In the genomic region with DNA sequence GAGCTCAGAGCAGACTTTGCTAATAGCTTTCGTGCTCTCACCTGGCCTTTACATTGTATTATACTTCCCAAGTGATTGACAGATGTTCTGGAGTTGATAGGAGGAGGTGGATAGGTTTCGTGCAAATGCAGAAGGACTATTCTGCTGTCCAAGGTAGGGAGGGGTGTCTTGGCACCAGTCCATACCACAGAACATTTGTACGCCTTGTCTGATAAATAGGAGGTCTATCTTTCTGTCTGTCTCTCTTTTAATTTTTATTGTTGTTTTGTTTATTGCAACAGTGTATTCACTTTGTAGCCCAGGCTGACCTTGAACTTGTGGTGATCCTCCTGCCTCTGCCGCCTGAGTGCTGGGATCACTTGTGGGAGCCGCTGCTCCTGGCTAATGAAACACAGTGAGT, we compare ENCODE assay signal across 25 mouse cellular contexts. TPM values are rescaled to one million over a fixed set of nuclear protein-coding genes. Genes with fewer than 3 reads are reported as not detected.
"Had no signal": no experiment of that assay in that cellular context is flagged by ENCODE, and none has a peak within 500 bp of the region (broad histone marks: within the 10 kb centered on the region; RNA-seq: fewer than 3 reads in every experiment).

No protein-coding gene starts in this region.

- H3K9me3 ChIP-seq: heart, embryonic 10.5 days; heart, embryonic 12.5 days; hindbrain, embryonic 13.5 days; hindbrain, embryonic 15.5 days; kidney, embryonic 15.5 days; limb, embryonic 10.5 days; limb, embryonic 12.5 days; liver, embryonic 12.5 days had no signal

- H3K27me3 ChIP-seq: heart, embryonic 12.5 days; hindbrain, embryonic 13.5 days; hindbrain, embryonic 15.5 days; kidney, embryonic 15.5 days; limb, embryonic 12.5 days; liver, embryonic 12.5 days had no signal

- H3K9ac ChIP-seq: heart, embryonic 12.5 days; hindbrain, embryonic 13.5 days; hindbrain, embryonic 15.5 days; kidney, embryonic 15.5 days; limb, embryonic 12.5 days; liver, embryonic 12.5 days had no signal

- H3K4me3 ChIP-seq: heart, embryonic 10.5 days; heart, embryonic 12.5 days; hindbrain, embryonic 13.5 days; hindbrain, embryonic 15.5 days; kidney, embryonic 15.5 days; left cerebral cortex, adult 2 months; limb, embryonic 10.5 days; limb, embryonic 12.5 days; liver, embryonic 12.5 days had no signal

- H3K27ac ChIP-seq: heart, embryonic 10.5 days; hindbrain, embryonic 13.5 days; hindbrain, embryonic 15.5 days; hindbrain, postnatal 0 days; kidney, embryonic 15.5 days; kidney, postnatal 0 days; left cerebral cortex, adult 2 months; limb, embryonic 10.5 days; limb, embryonic 12.5 days; liver, embryonic 12.5 days had no signal

- DNase-seq: gastrocnemius, postnatal 14 days; gastrocnemius, postnatal 36 days; heart, adult 18-20 months; heart, postnatal 10 days; heart, postnatal 36 days; kidney, adult 11 months; kidney, adult 2 months; kidney, adult 9 months; kidney, postnatal 14 days; kidney, postnatal 36 days; layer of hippocampus, postnatal 36 days had no signal

- H3K4me1 ChIP-seq: heart, embryonic 10.5 days; heart, embryonic 12.5 days; hindbrain, embryonic 13.5 days; hindbrain, embryonic 15.5 days; kidney, embryonic 15.5 days; limb, embryonic 10.5 days; limb, embryonic 12.5 days; liver, embryonic 12.5 days had no signal

- ATAC-seq: hindbrain, postnatal 0 days; intestine, embryonic 16.5 days; liver, embryonic 12.5 days had no signal

RNA-seq across cellular contexts. Expression of a gene that starts 29.7 kb away (rescaled TPM):
- total RNA-seq: hematopoietic stem cell, adult 5-6 weeks; hindbrain, postnatal 0 days had no signal
- polyA plus RNA-seq: hindbrain, embryonic 11.5 days had no signal
